Mouse (Mus musculus) spleen, adult 2 months (tissue): Measurements from ENCODE around the gene Cep164.

Experiments
- CTCF ChIP-seq: fragments of 200-500 bp; IDR thresholded peaks from 2 replicates; pipeline ENCODE4 v1.5.1; 2011; ENCODE audit warnings: mild to moderate bottlenecking, inconsistent platforms; ENCODE audit not compliant: insufficient read depth, insufficient read length, insufficient replicate concordance; ENCODE audit errors: extremely low read depth
- POLR2A ChIP-seq: fragments of 200-500 bp; IDR thresholded peaks from 2 replicates; pipeline ENCODE4 v1.6.1; 2011; ENCODE audit warnings: low read depth, low read length, inconsistent platforms

GRCm38 (mm10) chr9:45859364-45859763 is 30.9 kb upstream of the Cep164 start:
- TF ChIP-seq CTCF: no peak
- no peak for TF ChIP-seq POLR2A
